Mouse (Mus musculus) neural tube, embryonic 12.5 days (tissue): ENCODE data around the gene Ttc30a2. TPM values are rescaled to one million over a fixed set of nuclear protein-coding genes. Genes with fewer than 3 reads are reported as not detected.
"Not testable (repeated sequence)": the region's sequence is repeated elsewhere in the genome, so short reads cannot be mapped to it uniquely, and the experiment has no call there.

Source experiments
- ATAC-seq: fragments of 200-750 bp; cut with Nextera tagmentation; 2 replicates; pipeline ENCODE4 v1.8.0; 2017; ENCODE audit warnings: low read depth, mild to moderate bottlenecking, moderate TSS enrichment, moderate library complexity; ENCODE audit not compliant: low FRiP score
- H3K27ac ChIP-seq: fragments of 300-500 bp; sonication (generic); 2 replicates; pipeline ENCODE4 v1.5.1; 2016
- H3K27me3 ChIP-seq: fragments of 300-500 bp; sonication (generic); replicated peaks from 2 replicates; pipeline ENCODE4 v1.6.1; 2016; ENCODE audit warnings: mild to moderate bottlenecking
- H3K36me3 ChIP-seq: fragments of 300-500 bp; sonication (generic); 2 replicates; pipeline ENCODE4 v1.6.1; 2016; ENCODE audit warnings: mild to moderate bottlenecking
- H3K4me1 ChIP-seq: fragments of 300-500 bp; sonication (generic); 2 replicates; pipeline ENCODE4 v1.6.1; 2016
- H3K4me2 ChIP-seq: fragments of 300-500 bp; sonication (generic); replicated peaks from 2 replicates; pipeline ENCODE4 v1.6.1; 2016; ENCODE audit warnings: mild to moderate bottlenecking
- H3K4me3 ChIP-seq: fragments of 300-500 bp; sonication (generic); 2 replicates; pipeline ENCODE4 v1.5.1; 2016
- H3K9ac ChIP-seq: fragments of 300-500 bp; sonication (generic); 2 replicates; pipeline ENCODE4 v1.6.1; 2016; ENCODE audit warnings: mild to moderate bottlenecking
- H3K9me3 ChIP-seq: fragments of 300-500 bp; sonication (generic); 2 replicates; pipeline ENCODE4 v1.6.1; 2016; ENCODE audit warnings: mild to moderate bottlenecking
- WGBS: fragments of 180-500 bp; shearing (Covaris S2); methylation state at CpG from one replicate; pipeline ENCODE4 v1.1.7; 2016; 5-methylcytosine and 5-hydroxymethylcytosine counted together
- polyA plus RNA-seq: library from polyadenylated mRNA; unstranded; fragments of >200 nt; fragmentation: Nextera tagmentation; extraction: Ambion mirVana; gene quantifications from 2 replicates; pipeline ENCODE4 v1.2.1, GENCODE M21; 2016

Gene Ttc30a2
- polyA plus RNA-seq, 1 experiment from 2014 or later = 0.93 TPM

GRCm38 (mm10) chr2:75990885-75991539 is 13.0 kb upstream of the Ttc30a2 start:
- no peak overlapping the region for H3K9ac ChIP-seq
- no peak for ATAC-seq
- no peaks in the 10 kb centered on the region for H3K27me3 ChIP-seq
- H3K9me3 ChIP-seq = no peaks in the 10 kb centered on the region
- no peak overlapping the region for H3K4me2 ChIP-seq
- no peaks in the 10 kb centered on the region for H3K36me3 ChIP-seq
- H3K4me3 ChIP-seq = no peak overlapping the region
- H3K27ac ChIP-seq = no peak overlapping the region
- peaks cover 30% of the 10 kb centered on the region for H3K4me1 ChIP-seq
- 47% methylated on average over 13 of the region's 13 CpGs for WGBS

GRCm38 (mm10) chr2:75989694-75990093 is 11.7 kb upstream of the Ttc30a2 start:
- Histone ChIP-seq H3K9ac (no peak overlapping the region), H3K4me1 (peaks cover 30% of the 10 kb centered on the region), H3K4me3 (no peak overlapping the region), H3K9me3 (no peaks in the 10 kb centered on the region), H3K27me3 (no peaks in the 10 kb centered on the region), H3K36me3 (no peaks in the 10 kb centered on the region), H3K27ac (no peak overlapping the region), H3K4me2 (no peak overlapping the region)
- ATAC-seq = no peak
- 44% methylated on average over 4 of the region's 4 CpGs for WGBS

- no peaks in the 10 kb centered on the region for H3K36me3 ChIP-seq
- 23% methylated on average over 7 of the region's 7 CpGs for WGBS
- peak overlapping the region; percentile 83 for H3K27ac ChIP-seq
- ATAC-seq = peak; percentile 64
- H3K4me2 ChIP-seq = peak overlapping the region; percentile 46
- H3K4me1 ChIP-seq = peaks cover 30% of the 10 kb centered on the region
- no peaks in the 10 kb centered on the region for H3K9me3 ChIP-seq
- H3K27me3 ChIP-seq = no peaks in the 10 kb centered on the region
- H3K4me3 ChIP-seq = no peak overlapping the region
- 0 out of 2 replicates have a peak overlapping the region, but pooled peaks have one; percentile 38 for H3K9ac ChIP-seq
Observed at GRCm38 (mm10) chr2:75988779-75989363, 10.9 kb upstream of the Ttc30a2 start.

GRCm38 (mm10) chr2:75988378-75988777 is 10.4 kb upstream of the Ttc30a2 start:
- H3K4me2 ChIP-seq = peak overlapping the region; percentile 46
- no peaks in the 10 kb centered on the region for H3K27me3 ChIP-seq
- H3K27ac ChIP-seq = peak overlapping the region; percentile 83
- peak; percentile 80 for ATAC-seq
- no peaks in the 10 kb centered on the region for H3K36me3 ChIP-seq
- 0 out of 2 replicates have a peak overlapping the region, but pooled peaks have one; percentile 38 for H3K9ac ChIP-seq
- no peaks in the 10 kb centered on the region for H3K9me3 ChIP-seq
- H3K4me1 ChIP-seq = peaks cover 30% of the 10 kb centered on the region
- H3K4me3 ChIP-seq = no peak overlapping the region
- 6% methylated on average over 4 of the region's 4 CpGs for WGBS

- Histone ChIP-seq H3K4me1 (peaks cover 30% of the 10 kb centered on the region), H3K9ac (no peak overlapping the region), H3K27me3 (no peaks in the 10 kb centered on the region), H3K4me2 (no peak overlapping the region), H3K36me3 (no peaks in the 10 kb centered on the region), H3K4me3 (no peak overlapping the region), H3K9me3 (no peaks in the 10 kb centered on the region), H3K27ac (no peak overlapping the region)
- ATAC-seq = no peak
- WGBS = 70% methylated on average over 9 of the region's 9 CpGs
Observed at GRCm38 (mm10) chr2:75987739-75988138, 9.8 kb upstream of the Ttc30a2 start.

- H3K4me3 ChIP-seq = no peak overlapping the region
Observed at GRCm38 (mm10) chr2:75985124-75985523, 7.2 kb upstream of the Ttc30a2 start.

GRCm38 (mm10) chr2:75983847-75984246 is 5.9 kb upstream of the Ttc30a2 start:
- no peak overlapping the region for H3K4me2 ChIP-seq
- no peaks in the 10 kb centered on the region for H3K27me3 ChIP-seq
- H3K27ac ChIP-seq = no peak overlapping the region
- H3K9ac ChIP-seq = no peak overlapping the region
- H3K4me1 ChIP-seq = peaks cover 18% of the 10 kb centered on the region
- H3K4me3 ChIP-seq = no peak overlapping the region
- no peaks in the 10 kb centered on the region for H3K36me3 ChIP-seq
- no peak for ATAC-seq
- 54% methylated on average over 3 of the region's 3 CpGs for WGBS
- no peaks in the 10 kb centered on the region for H3K9me3 ChIP-seq

More at GRCm38 (mm10) chr2:75985124-75985523, 7.2 kb upstream of the Ttc30a2 start:
- Histone ChIP-seq H3K9ac (no peak overlapping the region), H3K27me3 (no peaks in the 10 kb centered on the region), H3K9me3 (no peaks in the 10 kb centered on the region), H3K4me1 (peaks cover 27% of the 10 kb centered on the region), H3K4me2 (peak overlapping the region; percentile 20; the same call in 1 of the 2 replicates), H3K36me3 (no peaks in the 10 kb centered on the region), H3K27ac (no peak overlapping the region)
- WGBS = 0% methylated on average over 2 of the region's 2 CpGs
- ATAC-seq = no peak

GRCm38 (mm10) chr2:75983091-75983490 is 5.1 kb upstream of the Ttc30a2 start:
- Histone ChIP-seq H3K27ac (no peak overlapping the region), H3K36me3 (no peaks in the 10 kb centered on the region), H3K4me2 (no peak overlapping the region), H3K9ac (no peak overlapping the region), H3K4me1 (peaks cover 10% of the 10 kb centered on the region), H3K9me3 (no peaks in the 10 kb centered on the region), H3K27me3 (no peaks in the 10 kb centered on the region), H3K4me3 (no peak overlapping the region)
- WGBS = 92% methylated on average over 3 of the region's 3 CpGs
- no peak for ATAC-seq

- H3K9me3 ChIP-seq = no peaks in the 10 kb centered on the region
- no peak overlapping the region for H3K4me3 ChIP-seq
- peaks cover 5% of the 10 kb centered on the region for H3K4me1 ChIP-seq
- 96% methylated on average over 4 of the region's 4 CpGs for WGBS
- H3K4me2 ChIP-seq = no peak overlapping the region
- H3K9ac ChIP-seq = no peak overlapping the region
- H3K27ac ChIP-seq = no peak overlapping the region
- H3K36me3 ChIP-seq = no peaks in the 10 kb centered on the region
- no peak for ATAC-seq
- H3K27me3 ChIP-seq = no peaks in the 10 kb centered on the region
Observed at GRCm38 (mm10) chr2:75982626-75983025, 4.7 kb upstream of the Ttc30a2 start.

- not testable (repeated sequence) for H3K4me1 ChIP-seq, H3K27ac ChIP-seq, H3K27me3 ChIP-seq, H3K9me3 ChIP-seq, H3K36me3 ChIP-seq
- 3% methylated on average over 31 of the region's 34 CpGs for WGBS
- Histone ChIP-seq H3K4me3 (peak within 1 kb of the TSS; percentile 45), H3K4me2 (peak within 1 kb of the TSS; percentile 67), H3K9ac (peak within 1 kb of the TSS; percentile 33; the same call in 1 of the 2 replicates)
- peak; percentile 61 for ATAC-seq
Observed at GRCm38 (mm10) chr2:75981440-75982081, 3.6 kb upstream of the Ttc30a2 start, which contains the start of gene Ttc30a1. Ttc30a1 (minus strand) TSS chr2:75981967.

- not testable (repeated sequence) for H3K9ac ChIP-seq, H3K9me3 ChIP-seq, H3K4me1 ChIP-seq, ATAC-seq, H3K27me3 ChIP-seq, H3K27ac ChIP-seq, H3K36me3 ChIP-seq
- 96% methylated on average over 13 of the region's 13 CpGs for WGBS
- H3K4me2 ChIP-seq = peak overlapping the region; percentile 67
- H3K4me3 ChIP-seq = peak overlapping the region; percentile 45
Observed at GRCm38 (mm10) chr2:75980933-75981439, 3.0 kb upstream of the Ttc30a2 start.

- not testable (repeated sequence) for H3K4me1 ChIP-seq, H3K9me3 ChIP-seq, H3K4me2 ChIP-seq, ATAC-seq, H3K4me3 ChIP-seq, H3K27ac ChIP-seq, H3K27me3 ChIP-seq, H3K36me3 ChIP-seq, H3K9ac ChIP-seq
- WGBS = 90% methylated on average over 2 of the region's 2 CpGs
Observed at GRCm38 (mm10) chr2:75976070-75976469, 1.9 kb downstream of the Ttc30a2 start.
